Mouse (Mus musculus) neutrophil, adult 5-6 weeks (primary cell): ENCODE data around the gene Ugdh. TPM values are rescaled to one million over a fixed set of nuclear protein-coding genes. Genes with fewer than 3 reads are reported as not detected.

Source experiments
- ATAC-seq: fragments of 151-379, 151-347 bp; 2 replicates; pipeline ENCODE4 v1.8.0; 2017; ENCODE audit warnings: mild to moderate bottlenecking, moderate TSS enrichment; ENCODE audit not compliant: insufficient number of reproducible peaks, poor library complexity, low FRiP score, severe bottlenecking; ENCODE audit errors: extremely low read depth
- total RNA-seq: library from RNA; stranded (forward); fragments of 200-1000 nt; gene quantifications from 2 replicates; pipeline ENCODE4 v1.2.3, GENCODE M21; 2017

Ugdh gene
- total RNA-seq, 1 experiment from 2014 or later: 45.6 TPM

GRCm38 (mm10) chr5:65371551-65371950 is 64.2 kb downstream of the Ugdh start:
- no peak for ATAC-seq

GRCm38 (mm10) chr5:65367837-65368236 is 67.9 kb downstream of the Ugdh start:
- ATAC-seq: no peak

Other genes starting within 250 kb of the Ugdh start
- gene Wdr19, start 236.3 kb downstream of the Ugdh start, total RNA-seq: 2.4 and 2.6 TPM in 2 replicates
- 120 and 132 TPM in 2 replicates for gene Rfc1, start 100.3 kb downstream of the Ugdh start, total RNA-seq
- gene Klb, start 87.6 kb downstream of the Ugdh start, total RNA-seq: not detected in 2 replicates
- gene Rpl9, start 44.5 kb downstream of the Ugdh start, total RNA-seq: 1,010 and 1,014 TPM in 2 replicates
- 48.3 and 66.2 TPM in 2 replicates for gene Lias, start 44.5 kb downstream of the Ugdh start, total RNA-seq
- not detected in 2 replicates for gene Gm43552, start 56.9 kb upstream of the Ugdh start, total RNA-seq
- gene Smim14, start 101.2 kb upstream of the Ugdh start, total RNA-seq: 293 and 297 TPM in 2 replicates
- gene Ube2k, start 101.3 kb upstream of the Ugdh start, total RNA-seq: 42.8 and 43.2 TPM in 2 replicates